Mouse (Mus musculus): Measurements from ENCODE around the gene Kif17. TPM values are rescaled to one million over a fixed set of nuclear protein-coding genes. Genes with fewer than 3 reads are reported as not detected.

The Kif17 gene
- total RNA-seq, 2 experiments from 2014 or later, result 3.1 to 3.5 TPM

- no peak for DNase-seq
Observed at GRCm38 (mm10) chr4:138342778-138343177, 92.5 kb downstream of the Kif17 start.

DNA sequence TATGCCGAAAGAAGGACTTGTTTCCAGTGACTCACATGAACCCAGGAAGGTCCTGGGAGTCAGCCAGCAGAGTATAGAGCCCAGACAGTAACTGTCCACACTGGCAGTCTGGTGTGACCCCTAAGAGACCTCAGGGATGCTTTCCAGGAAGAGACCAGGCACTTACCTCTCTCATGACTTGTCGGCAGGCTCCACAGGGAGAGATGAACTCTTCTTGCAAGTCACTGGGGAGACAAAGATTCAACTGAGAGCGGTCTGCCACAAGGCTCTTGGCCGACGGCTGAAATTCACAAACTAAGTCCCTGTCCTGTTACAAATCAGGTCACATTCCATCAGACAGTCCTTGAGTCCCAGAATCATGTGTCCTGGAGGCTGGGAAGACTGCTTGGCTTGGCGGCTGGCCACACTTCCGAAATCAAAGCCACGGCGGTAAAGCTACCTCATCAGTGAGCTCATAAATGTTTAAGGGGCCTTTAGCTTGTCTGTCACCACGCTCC, 93.2 kb downstream of the Kif17 start:
- DNase-seq, result peak; percentile 81

- DNase-seq, result peak; percentile 67
Observed at GRCm38 (mm10) chr4:138344891-138345545, 94.8 kb downstream of the Kif17 start.

GRCm38 (mm10) chr4:138347280-138347679, 97.0 kb downstream of the Kif17 start:
- DNase-seq, result no peak

GRCm38 (mm10) chr4:138348716-138349115, 98.5 kb downstream of the Kif17 start:
- no peak for DNase-seq

Small RNAs within 50 kb of the gene (microRNA-seq; reads per million reads assigned to microRNA genes)
- gene Gm27646 (not detected), gene Mir7019 (6.5 reads per million, percentile 8 among the genes with 10 or more reads in this experiment)

Other genes with a start within 250 kb of the Kif17 start
- 100 to 1,000 TPM; 153 to 170 TPM for gene Hp1bp3, start 34.1 kb upstream of the Kif17 start, total RNA-seq (2021)
- gene Sh2d5, start within 50 bp of the Kif17 start, total RNA-seq (2021), result 1 to 10 TPM; 1.2 to 1.6 TPM
- gene Ddost, start 54.3 kb downstream of the Kif17 start, total RNA-seq (2021), result 100 to 1,000 TPM; 118 to 129 TPM
- 100 to 1,000 TPM; 171 to 188 TPM for gene Pink1, start 75.9 kb downstream of the Kif17 start, total RNA-seq (2021)
- gene Cda, start 117.6 kb downstream of the Kif17 start, total RNA-seq (2021), result 10 to 100 TPM; 12.3 to 13.4 TPM
- gene Fam43b, start 146.1 kb downstream of the Kif17 start, total RNA-seq (2021), result 1 to 10 TPM; 1.8 to 2.0 TPM
- 10 to 100 TPM; 54.7 to 56.9 TPM for gene Mul1, start 184.2 kb downstream of the Kif17 start, total RNA-seq (2021)
- gene Camk2n1, start 203.9 kb downstream of the Kif17 start, total RNA-seq (2021), result 10 to 100 TPM; 17.3 to 22.9 TPM